Mouse (Mus musculus): ENCODE measurements around the gene Lgi1.

Lgi1 gene

GRCm38 (mm10) chr19:38328010-38328409 is 63.7 kb downstream of the Lgi1 start:
- no peak for DNase-seq

GRCm38 (mm10) chr19:38329257-38329656 is 64.9 kb downstream of the Lgi1 start:
- peak; percentile 49 for DNase-seq

- no peak for DNase-seq
These were observed 66.7 kb downstream of the Lgi1 start for GRCm38 (mm10) chr19:38331072-38331471.

DNA sequence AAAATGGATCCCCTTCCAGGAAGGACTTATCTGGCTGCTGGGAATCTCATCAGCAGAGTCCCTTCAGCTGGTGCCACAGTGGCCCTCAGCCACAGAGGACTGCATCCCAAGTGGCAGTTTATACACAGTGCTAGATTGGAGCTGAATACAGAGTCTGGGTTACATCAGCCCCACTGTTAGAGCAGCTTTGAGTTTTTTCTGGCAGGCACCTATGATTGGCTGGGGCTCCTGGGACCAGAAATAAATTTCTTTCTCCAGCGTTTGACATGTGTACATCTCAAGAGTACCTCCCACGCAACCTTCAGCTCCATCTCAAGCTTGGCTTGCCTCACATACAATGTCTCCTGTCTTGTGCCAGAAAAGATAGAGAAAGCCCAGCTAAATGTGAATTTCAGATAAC is 67.9 kb downstream of the Lgi1 start:
- DNase-seq = no peak

- DNase-seq = no peak
These were observed 68.5 kb downstream of the Lgi1 start for GRCm38 (mm10) chr19:38332820-38333219.

- peak; percentile 61 for DNase-seq
These were observed 72.2 kb downstream of the Lgi1 start for GRCm38 (mm10) chr19:38336553-38336952.

- no peak for DNase-seq
These were observed 73.0 kb downstream of the Lgi1 start for GRCm38 (mm10) chr19:38337332-38337731.

GRCm38 (mm10) chr19:38339734-38340133 is 75.4 kb downstream of the Lgi1 start:
- DNase-seq = peak; percentile 24

DNA sequence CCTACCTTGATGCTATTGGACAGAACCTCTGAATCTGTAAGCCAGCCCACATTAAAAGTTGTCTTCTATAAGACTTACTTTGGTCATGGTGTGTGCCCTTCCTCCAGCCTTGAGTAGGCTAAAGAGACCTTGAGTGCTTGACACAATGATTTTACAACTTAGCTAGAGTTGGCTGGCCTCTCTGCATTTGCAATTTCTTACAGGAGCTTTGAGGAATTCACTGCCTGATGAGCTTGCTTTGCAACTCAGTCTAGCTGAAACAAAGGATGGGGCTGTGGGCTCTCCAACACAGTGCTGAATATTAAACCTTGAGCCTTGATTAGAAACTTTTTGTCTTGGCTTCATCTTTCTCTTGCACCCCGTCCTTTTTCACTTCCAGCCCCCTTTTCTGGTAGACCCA is 78.9 kb downstream of the Lgi1 start:
- no peak for DNase-seq

DNA sequence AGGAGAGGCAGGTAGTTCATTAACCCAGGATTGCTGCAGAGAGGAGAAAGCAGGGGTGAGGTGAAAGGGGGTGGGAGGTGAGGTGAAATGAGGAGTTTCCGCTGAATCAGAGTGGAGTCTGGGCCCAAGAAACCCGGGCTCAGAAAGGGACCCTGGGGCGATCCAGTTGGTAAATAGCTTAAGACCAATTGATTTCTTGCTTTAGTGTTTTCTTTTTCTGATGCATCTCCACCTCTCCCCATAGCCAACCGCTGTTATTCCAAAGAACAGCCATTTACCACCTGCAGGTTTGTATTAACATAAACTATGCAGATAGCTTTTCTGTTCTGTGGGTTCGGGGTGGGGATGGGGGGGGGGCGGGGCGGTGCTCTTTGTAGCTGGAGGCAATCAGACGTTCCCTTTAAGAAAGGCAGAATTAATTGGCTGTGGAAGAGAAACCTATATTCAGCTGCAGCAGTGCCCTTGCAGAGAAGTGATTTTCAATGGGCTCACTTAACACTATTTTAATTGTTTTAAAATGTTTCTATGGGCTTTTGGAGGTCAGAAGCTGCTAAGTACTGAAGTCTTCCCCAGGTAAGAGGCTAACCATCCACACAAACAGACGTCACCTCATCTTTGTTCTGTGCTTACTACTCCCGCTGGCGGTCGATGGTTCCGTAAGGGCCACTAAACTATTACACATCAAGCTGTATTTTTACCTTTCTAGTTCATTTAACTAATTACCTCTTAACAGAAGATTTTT is 84.1 kb downstream of the Lgi1 start:
- peak; percentile 58 for DNase-seq

DNA sequence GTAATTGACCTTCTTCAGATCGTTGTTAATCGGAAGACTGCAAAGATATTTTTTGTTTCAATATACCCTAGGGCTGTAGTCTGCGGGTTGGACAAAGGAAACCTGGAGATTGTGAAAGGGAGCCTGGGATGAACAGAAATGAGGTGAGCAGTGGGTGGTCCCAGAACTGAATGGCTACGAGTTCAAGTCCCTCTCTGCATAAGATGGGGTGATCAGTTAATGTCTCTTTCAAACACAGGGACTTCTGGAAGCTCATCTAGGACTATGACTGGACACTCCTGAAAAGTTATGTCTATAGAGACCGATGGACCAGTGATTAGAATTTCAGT is 84.6 kb downstream of the Lgi1 start:
- DNase-seq = no peak

DNA sequence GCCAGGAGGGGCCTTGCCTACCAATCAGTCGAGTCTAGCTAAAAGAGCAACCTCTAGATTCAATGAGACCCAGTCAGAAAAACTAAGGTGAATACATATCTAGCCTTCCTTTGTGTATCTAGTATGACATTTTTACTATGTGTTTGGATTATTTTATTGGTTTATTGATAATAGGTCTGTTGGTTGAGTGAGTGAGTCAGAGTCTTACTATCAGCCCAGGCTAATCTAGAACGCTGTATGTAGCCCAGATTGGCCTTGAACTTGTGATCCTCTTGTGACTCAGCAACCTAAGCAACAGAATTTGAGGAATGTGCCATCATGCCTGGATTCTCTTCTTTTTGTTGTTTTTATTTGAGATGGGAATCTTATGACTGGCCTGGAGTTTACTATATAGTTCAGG is 86.9 kb downstream of the Lgi1 start:
- no peak for DNase-seq

DNA sequence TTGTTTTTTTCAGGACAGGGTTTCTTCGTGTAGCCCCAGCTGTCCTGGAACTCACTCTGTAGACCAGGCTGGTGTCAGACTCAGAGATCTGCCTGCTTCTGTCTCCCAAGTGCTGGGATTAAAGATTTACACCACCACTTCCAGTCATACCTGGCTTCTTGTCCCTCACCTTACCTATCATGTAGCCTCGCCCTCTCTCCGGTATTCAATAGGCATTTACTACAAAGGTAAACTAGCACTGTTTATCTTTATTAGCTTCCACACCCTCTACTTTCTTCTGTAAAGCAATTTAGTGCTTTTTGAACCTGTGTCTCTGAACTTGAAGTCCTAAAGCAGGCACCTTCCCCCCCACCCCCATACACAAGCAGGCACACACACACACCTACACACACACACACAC is 87.4 kb downstream of the Lgi1 start:
- DNase-seq = no peak

GRCm38 (mm10) chr19:38352495-38353130 is 88.3 kb downstream of the Lgi1 start:
- DNase-seq = no peak

DNA sequence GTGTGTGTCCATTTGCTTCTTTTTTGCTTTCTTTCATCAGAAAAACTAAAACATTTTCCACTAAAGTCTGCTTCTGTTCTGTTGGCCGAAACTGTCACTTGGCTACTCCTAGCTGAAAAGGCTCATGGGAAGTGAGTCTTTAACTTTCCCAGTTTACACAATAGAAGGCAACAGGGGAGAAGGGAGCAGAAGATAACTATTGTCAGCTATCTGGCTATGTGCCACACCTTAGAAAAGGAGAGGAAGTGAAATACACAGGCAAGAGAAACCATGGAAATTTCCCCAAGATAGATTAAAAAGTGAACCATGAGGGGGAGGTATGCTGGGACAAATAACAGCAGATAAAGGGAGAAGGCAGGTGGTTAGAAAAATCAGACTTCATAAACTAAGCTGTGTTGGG is 89.9 kb downstream of the Lgi1 start:
- no peak for DNase-seq

DNA sequence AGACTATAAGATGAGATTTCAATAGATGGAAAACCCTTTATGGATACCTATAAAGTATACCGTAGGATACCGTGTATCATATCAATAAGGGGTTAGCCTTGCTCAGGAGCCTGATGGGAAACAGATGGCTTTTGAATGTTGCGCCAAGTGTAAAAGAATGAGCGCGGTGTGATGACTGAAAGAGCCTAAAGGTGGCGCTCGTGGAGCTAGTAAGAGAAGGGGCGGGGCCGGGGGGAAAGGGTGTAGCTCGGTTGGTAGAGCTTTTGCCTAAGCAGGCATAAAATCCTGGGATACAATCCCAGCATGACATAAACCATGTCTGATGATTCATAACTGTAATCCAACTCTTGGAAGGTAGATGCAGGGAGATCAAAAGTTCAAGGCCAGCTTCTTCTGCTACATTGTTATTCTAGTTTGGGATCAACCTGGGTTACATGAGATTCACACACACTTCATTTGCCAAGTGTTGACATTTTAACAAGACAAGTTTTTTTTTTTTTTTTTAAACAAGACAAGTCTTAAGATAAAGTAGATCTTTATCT is 90.6 kb downstream of the Lgi1 start:
- DNase-seq = no peak

- no peak for DNase-seq
These were observed 92.0 kb downstream of the Lgi1 start for GRCm38 (mm10) chr19:38356211-38356828.

- DNase-seq = no peak
These were observed 93.8 kb downstream of the Lgi1 start for GRCm38 (mm10) chr19:38357956-38358623.

- no peak for DNase-seq
These were observed 95.0 kb downstream of the Lgi1 start for GRCm38 (mm10) chr19:38359287-38359686.

Measured in kidney, adult 11 months (tissue).